Mouse (Mus musculus) spleen, embryonic (tissue): ENCODE measurements around the gene Lpp.

ENCODE experiments used
- CTCF ChIA-PET: fragments of 350-600 bp; sonication (Branson Sonifier 250); formaldehyde crosslinking; loops from one replicate; lab custom pipeline; 2022; lab: Charles Lee

Lpp gene

GRCm38 (mm10) chr16:24392651-24393555 lies at the start of gene Lpp:
Lpp (plus strand) TSS chr16:24393507.
- CTCF ChIA-PET: interaction anchor here (0.5 kb wide), 1 partner anchor 412 kb away, joined by 3 read pairs; no protein-coding TSS in a partner anchor

GRCm38 (mm10) chr16:24347582-24348411 lies 45.5 kb upstream of the Lpp start:
- CTCF ChIA-PET: interaction anchor here (0.6 kb wide), 3 partner anchors 195 to 350 kb away, joined by 3 to 21 read pairs (median 4); no protein-coding TSS in a partner anchor

- CTCF ChIA-PET: no interaction called here
These were observed 43.0 kb upstream of the Lpp start for GRCm38 (mm10) chr16:24350306-24350705.

GRCm38 (mm10) chr16:24350751-24351150 lies 42.6 kb upstream of the Lpp start:
- CTCF ChIA-PET: no interaction called here

GRCm38 (mm10) chr16:24351811-24352210 lies 41.5 kb upstream of the Lpp start:
- CTCF ChIA-PET: interaction anchor here (0.5 kb wide), 1 partner anchor 824 kb away, joined by 6 read pairs; no protein-coding TSS in a partner anchor

- CTCF ChIA-PET: no interaction called here
These were observed 39.5 kb upstream of the Lpp start for GRCm38 (mm10) chr16:24353816-24354215.

GRCm38 (mm10) chr16:24361667-24362066 lies 31.6 kb upstream of the Lpp start:
- CTCF ChIA-PET: interaction anchor here (0.7 kb wide), 1 partner anchor 127 kb away, joined by 4 read pairs; no protein-coding TSS in a partner anchor

GRCm38 (mm10) chr16:24364030-24364687 lies 29.1 kb upstream of the Lpp start:
- CTCF ChIA-PET: no interaction called here

- CTCF ChIA-PET: no interaction called here
These were observed 27.4 kb upstream of the Lpp start for GRCm38 (mm10) chr16:24365900-24366299.

GRCm38 (mm10) chr16:24367071-24367470 lies 26.2 kb upstream of the Lpp start:
- CTCF ChIA-PET: no interaction called here

GRCm38 (mm10) chr16:24367506-24367905 lies 25.8 kb upstream of the Lpp start:
- CTCF ChIA-PET: no interaction called here

- CTCF ChIA-PET: interaction anchor here (0.6 kb wide), 1 partner anchor 346 kb away, joined by 3 read pairs; no protein-coding TSS in a partner anchor
These were observed 16.8 kb upstream of the Lpp start for GRCm38 (mm10) chr16:24376478-24376877.

- CTCF ChIA-PET: no interaction called here
These were observed 2.7 kb upstream of the Lpp start for GRCm38 (mm10) chr16:24390596-24390995.

- CTCF ChIA-PET: no interaction called here
These were observed 2.2 kb upstream of the Lpp start for GRCm38 (mm10) chr16:24391111-24391510.

- CTCF ChIA-PET: no interaction called here
These were observed 1.4 kb upstream of the Lpp start for GRCm38 (mm10) chr16:24391901-24392300.

GRCm38 (mm10) chr16:24393556-24394210 lies 376 bp downstream of the Lpp start:
- CTCF ChIA-PET: no interaction called here

GRCm38 (mm10) chr16:24394211-24394991 lies 1.1 kb downstream of the Lpp start:
- CTCF ChIA-PET: interaction anchor here (1.1 kb wide), 1 partner anchor 28 kb away, joined by 3 read pairs; no protein-coding TSS in a partner anchor

- CTCF ChIA-PET: interaction anchor here (0.6 to 1.1 kb wide), 2 partner anchors 27 to 245 kb away, joined by 3 to 11 read pairs; no protein-coding TSS in a partner anchor
These were observed 1.8 kb downstream of the Lpp start for GRCm38 (mm10) chr16:24395100-24395499.

- CTCF ChIA-PET: interaction anchor here (0.7 kb wide), 1 partner anchor 461 kb away, joined by 3 read pairs; no protein-coding TSS in a partner anchor
These were observed 3.2 kb downstream of the Lpp start for GRCm38 (mm10) chr16:24396504-24396903.

- CTCF ChIA-PET: no interaction called here
These were observed 5.2 kb downstream of the Lpp start for GRCm38 (mm10) chr16:24398476-24398875.
